Mouse (Mus musculus) adrenal gland, adult 8-10 months (tissue): ENCODE results near the gene Comp. TPM values are rescaled to one million over a fixed set of nuclear protein-coding genes. Genes with fewer than 3 reads are reported as not detected.

ENCODE experiments used
- DNase-seq: peaks from one replicate; pipeline ENCODE4 v3.0.0; 2022
- total RNA-seq, 4 experiments: library from RNA; stranded (reverse); gene quantifications; 2 replicates each; pipeline ENCODE4 v1.2.4; 2022

Gene Comp
- under 1 TPM in 3 of 4 experiments, not detected in 1; 0.17 to 0.61 (median 0.27) TPM for total RNA-seq

GRCm38 (mm10) chr8:70373397-70374317 is at the start of gene Comp:
Comp (plus strand) TSS chr8:70373558.
- no peak for DNase-seq

GRCm38 (mm10) chr8:70323716-70324115 is 49.6 kb upstream of the Comp start:
- no peak for DNase-seq

- no peak for DNase-seq
Measured at GRCm38 (mm10) chr8:70327512-70327911, 45.8 kb upstream of the Comp start.

- no peak for DNase-seq
Measured at GRCm38 (mm10) chr8:70329124-70329834, 44.1 kb upstream of the Comp start, which contains the start of gene Gdf1. Gdf1 (plus strand) TSS chr8:70329817.

- no peak for DNase-seq
Measured at GRCm38 (mm10) chr8:70329835-70330740, 43.3 kb upstream of the Comp start.

GRCm38 (mm10) chr8:70330741-70331364 is 42.5 kb upstream of the Comp start:
- DNase-seq: no peak

GRCm38 (mm10) chr8:70331526-70331925 is 41.8 kb upstream of the Comp start:
- no peak for DNase-seq

- no peak for DNase-seq
Measured at GRCm38 (mm10) chr8:70332070-70332877, 41.1 kb upstream of the Comp start.

GRCm38 (mm10) chr8:70332878-70333202 is 40.5 kb upstream of the Comp start:
- DNase-seq: no peak

- DNase-seq: no peak
Measured at GRCm38 (mm10) chr8:70338931-70339330, 34.4 kb upstream of the Comp start.

- no peak for DNase-seq
Measured at GRCm38 (mm10) chr8:70340659-70341058, 32.7 kb upstream of the Comp start.

GRCm38 (mm10) chr8:70342007-70342406 is 31.4 kb upstream of the Comp start:
- DNase-seq: no peak

- no peak for DNase-seq
Measured at GRCm38 (mm10) chr8:70343076-70343475, 30.3 kb upstream of the Comp start.

- no peak for DNase-seq
Measured at GRCm38 (mm10) chr8:70343696-70344095, 29.7 kb upstream of the Comp start.

- DNase-seq: no peak
Measured at GRCm38 (mm10) chr8:70344279-70344678, 29.1 kb upstream of the Comp start.

- DNase-seq: no peak
Measured at GRCm38 (mm10) chr8:70347443-70347842, 25.9 kb upstream of the Comp start.

- no peak for DNase-seq
Measured at GRCm38 (mm10) chr8:70347860-70348420, 25.4 kb upstream of the Comp start.

- no peak for DNase-seq
Measured at GRCm38 (mm10) chr8:70351035-70351999, 22.0 kb upstream of the Comp start.

- no peak for DNase-seq
Measured at GRCm38 (mm10) chr8:70352000-70352384, 21.4 kb upstream of the Comp start.
